Mouse (Mus musculus) testis, adult 2 months (tissue): ENCODE measurements around the gene Stat3.

ENCODE experiments used
- CTCF ChIP-seq: fragments of 200-500 bp; IDR thresholded peaks from 2 replicates; pipeline ENCODE4 v1.5.1; 2012; ENCODE audit warnings: low read depth, mild to moderate bottlenecking, inconsistent platforms, low read length, moderate library complexity; ENCODE audit not compliant: control insufficient read depth, insufficient read depth, insufficient replicate concordance
- POLR2A ChIP-seq: fragments of 200-500 bp; IDR thresholded peaks from 2 replicates; pipeline ENCODE4 v1.6.1; 2012; ENCODE audit warnings: low read depth, mild to moderate bottlenecking, inconsistent platforms, low read length, moderate library complexity; ENCODE audit not compliant: control insufficient read depth

DNA sequence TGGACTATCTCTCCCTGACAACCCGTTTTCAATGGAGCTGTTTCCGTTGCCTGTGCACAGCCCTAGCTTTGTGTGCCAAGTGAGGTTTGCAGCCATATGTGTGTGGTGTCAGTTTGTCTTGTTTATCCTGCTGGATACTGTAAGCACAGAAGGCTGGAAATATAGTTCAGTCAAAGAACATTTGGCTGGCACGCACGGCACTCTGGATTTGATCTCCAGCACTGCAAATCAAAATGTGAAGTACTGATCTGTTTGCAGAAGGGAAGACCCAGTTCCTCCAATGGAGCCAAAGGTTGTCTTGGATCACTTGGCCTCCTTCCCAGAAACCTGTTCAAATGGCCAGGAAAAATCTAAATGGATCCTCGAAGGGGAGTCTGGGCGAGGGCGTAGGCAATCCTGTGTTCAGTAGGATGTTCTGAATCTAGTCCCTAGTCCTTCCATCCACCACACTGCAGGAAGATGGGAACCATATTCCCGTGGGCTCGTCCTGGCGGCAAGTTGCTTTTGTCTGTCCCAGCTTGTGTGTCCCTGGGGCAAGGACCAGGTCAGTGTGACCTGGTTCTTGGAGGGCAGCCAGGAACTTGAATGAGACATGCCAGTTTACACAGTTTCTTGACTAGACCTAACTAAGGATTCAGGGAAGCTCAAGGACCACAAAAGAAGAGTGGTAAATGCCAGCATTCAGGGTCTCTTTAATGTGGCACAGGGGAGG is 68.9 kb downstream of the Stat3 start:
- TF ChIP-seq CTCF = no peak
- TF ChIP-seq POLR2A = no peak
